Mouse (Mus musculus) adrenal gland, adult 18-20 months (tissue): ENCODE measurements at regions not wholly inside any gene's neighbourhood (a gene's known extent, or its start where the extent isn't known, plus 50 kb on each side); places are given as distances from the start of the nearest gene placed in this dataset.

Experiments used
- DNase-seq, 2 experiments: peaks; one replicate each; pipeline ENCODE4 v3.0.0; 2021 to 2022; ENCODE audit warnings: low spot score in 2 of 2

DNA sequence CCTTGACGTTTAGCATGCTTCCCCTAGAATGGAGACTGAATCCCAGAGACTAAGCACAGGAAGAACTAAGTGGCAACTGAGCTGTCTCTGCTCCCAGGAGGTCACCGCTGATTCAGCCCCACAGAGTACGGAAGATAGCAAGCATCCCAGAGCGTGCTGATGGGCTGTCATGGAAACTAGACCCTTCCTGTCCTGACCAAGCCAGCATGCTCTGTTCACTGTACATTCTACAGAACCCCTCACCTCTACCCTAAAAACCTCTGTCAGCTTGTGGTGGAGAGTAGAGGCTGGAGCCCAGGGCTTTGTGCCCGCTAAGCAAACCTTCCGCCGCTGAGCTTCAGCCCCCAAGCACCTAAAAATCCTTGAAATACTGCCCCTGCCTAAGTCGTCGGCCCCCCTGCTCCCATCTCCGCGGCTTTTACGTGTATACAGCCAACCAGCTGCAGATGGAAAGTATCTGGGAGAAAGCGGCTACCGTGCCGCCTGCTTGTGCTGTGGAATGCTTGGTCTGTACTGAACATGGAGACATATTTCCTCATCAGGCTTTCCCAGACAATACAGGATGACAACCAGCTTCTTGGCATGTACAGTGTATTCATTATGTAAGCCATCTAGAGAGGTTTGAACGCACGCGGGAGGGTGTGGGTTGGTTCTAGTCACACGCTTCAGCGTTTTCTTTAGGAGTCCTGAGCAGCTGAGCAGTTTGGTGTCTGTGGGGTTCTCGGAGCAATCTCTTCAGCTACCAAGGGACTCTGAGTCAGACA lies 237.1 kb downstream of the Tshz3 start:
- no peak for DNase-seq

DNA sequence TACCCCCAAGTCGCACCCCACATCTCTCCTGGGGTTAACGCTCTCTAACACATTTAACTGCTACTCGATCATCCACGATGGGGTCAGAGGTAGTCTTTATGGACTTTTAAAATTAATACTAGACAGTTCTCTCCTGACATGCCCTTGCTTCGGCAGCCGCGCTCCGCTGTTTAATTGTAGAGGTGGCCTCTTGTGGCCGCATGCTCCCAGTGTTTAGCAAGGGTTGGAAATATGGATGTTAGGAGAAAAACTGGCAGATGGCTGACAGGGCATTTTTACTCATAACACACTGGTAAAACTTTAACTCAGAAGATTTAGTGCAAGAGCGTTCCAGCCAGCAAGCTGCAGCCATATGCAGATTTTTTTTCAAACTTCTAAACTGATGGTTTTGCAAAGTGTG lies 242.7 kb downstream of the Tshz3 start:
- DNase-seq = no peak

DNA sequence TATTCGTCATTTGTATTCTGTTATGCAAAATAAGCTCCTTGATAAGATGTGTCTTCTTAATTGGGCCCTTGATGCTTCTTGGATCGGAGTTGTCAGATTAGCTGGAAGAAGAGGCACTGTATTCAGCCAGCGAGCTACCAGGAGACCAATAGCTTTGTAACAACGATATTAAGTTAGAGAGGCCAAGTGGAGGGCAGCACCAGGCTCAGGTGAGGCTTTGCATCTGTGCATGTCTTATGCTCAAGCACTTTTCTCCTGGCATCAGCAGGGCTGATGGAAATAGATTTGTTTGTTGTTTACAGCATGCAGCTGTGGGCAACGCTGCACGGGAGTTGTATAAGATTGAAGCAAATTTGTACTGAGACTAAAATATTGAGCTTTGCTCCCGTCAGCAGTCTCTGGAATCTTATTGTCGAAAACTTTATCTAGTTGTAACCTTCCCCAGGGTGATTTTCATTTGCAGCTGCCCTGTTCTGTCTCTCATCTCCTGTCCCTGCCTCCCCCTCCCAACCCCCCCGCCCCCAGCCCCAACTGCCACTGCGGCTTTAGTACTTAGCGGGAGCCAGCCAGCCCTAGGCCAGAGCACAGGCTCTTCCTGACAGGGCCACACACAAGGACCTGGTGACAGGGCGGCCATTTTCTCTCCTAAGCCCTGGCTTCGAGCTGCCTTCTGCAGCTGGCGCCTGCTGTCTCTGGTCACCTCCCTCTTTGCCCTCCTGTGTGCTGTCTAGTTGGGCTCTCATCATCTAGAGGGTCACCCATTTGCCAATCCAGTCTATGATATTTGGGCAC lies 247.3 kb downstream of the Tshz3 start:
- DNase-seq = no peak

DNA sequence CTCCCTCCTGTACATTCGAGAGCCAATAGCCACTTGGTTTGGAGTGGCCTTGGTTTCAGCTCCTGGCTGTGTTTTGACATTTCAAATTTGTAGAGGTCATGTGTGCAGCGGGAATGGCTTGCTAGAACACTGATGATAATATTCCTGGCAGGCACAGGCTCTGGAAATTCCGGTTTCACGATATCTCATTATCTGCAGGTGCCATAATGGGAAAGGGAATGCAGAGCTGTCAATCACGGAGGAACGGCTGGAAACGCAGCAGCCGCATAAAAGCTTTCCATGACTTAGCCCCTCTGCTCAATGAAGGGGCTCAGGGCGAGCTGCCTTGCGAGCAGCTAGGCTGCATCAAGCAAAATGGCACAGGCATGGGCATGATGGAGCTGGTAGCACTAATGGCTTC lies 251.6 kb downstream of the Tshz3 start:
- no peak for DNase-seq

DNA sequence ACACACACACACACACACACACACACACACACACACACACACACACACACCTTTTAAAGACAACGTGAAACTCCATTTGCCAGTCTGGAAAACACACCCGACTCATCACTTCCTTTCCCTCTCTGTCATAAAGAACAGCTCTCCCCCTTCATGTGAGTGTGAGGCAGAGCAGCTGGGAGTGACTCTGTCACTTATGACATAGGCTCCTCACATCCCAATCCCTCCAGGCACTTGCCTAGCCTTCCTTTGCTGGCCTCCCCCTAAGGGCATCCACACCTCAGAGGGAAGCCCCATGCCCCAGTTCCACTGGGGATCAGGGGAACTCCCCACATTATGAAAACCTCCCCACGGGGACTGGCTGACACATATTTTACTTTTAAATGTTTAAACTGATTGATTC lies 257.5 kb downstream of the Tshz3 start:
- DNase-seq = no peak

DNA sequence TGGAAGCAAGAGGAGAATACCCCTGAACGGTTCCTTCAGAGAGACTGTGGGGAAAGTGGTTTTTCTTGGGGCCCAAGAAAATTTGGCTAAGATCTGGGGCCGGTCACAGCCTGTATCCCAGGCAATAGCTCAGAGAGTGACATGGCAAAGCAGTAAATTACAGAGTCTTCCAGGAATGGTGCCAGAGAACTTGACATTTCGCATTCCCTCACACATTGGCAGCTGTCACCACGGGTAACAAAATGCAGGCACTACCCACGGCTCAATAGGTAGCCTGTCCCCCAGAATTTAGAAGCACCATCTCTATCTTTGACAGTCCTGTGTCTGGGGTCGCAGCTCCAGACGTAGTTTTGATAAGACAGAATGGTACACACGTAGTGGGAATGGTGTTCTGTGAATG lies 260.3 kb downstream of the Tshz3 start:
- no peak for DNase-seq

DNA sequence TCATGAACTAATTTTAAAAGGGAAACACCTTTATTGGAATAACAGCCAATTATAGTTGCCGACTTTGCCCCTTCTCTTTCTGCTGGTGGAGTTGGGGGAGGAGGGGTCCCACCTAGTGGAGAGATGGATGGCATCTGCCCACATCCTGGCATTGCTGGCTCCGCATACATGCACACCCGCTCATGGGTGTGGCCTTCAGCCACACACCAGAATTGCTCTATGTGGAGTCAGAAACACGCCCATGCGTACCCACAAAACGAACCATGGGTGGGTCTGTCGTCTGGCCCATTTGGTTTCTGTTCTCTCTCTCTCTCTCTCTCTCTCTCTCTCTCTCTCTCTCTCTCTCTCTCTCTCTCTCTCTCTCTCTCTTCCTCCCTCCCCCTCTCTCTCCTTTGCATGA lies 273.9 kb downstream of the Tshz3 start:
- no peak for DNase-seq

DNA sequence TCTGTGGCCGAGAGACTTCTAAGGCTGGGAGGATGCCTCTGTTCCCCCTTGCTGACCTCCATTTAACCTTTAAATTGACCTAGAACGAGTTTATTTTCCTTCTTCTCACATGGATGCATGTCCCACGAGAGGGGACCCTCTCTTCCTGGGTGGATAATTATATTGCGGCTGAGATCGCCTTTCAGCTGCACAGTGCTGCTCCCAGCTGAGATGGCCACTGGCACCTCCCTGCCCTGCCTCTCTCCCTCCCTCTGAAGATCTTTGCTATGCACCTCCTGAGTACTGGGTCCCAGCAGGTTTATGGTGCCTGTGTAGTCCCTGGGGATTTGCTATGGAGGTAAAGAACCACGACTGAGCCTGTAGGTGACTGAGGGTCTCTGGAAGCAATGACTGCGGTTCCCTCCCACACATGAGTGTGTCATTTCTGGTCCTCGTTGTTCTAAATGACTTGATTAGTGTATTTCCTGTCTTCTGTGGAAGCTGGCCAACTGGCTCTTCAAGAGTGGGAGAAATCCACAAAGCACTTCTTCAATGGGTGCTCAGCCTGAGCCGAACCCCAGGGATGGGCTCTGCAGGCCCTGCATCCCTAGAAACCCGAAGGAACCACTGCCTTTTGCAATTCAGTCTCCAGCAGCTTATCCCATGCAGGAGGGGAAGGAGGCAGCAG lies 275.9 kb downstream of the Tshz3 start:
- no peak for DNase-seq

DNA sequence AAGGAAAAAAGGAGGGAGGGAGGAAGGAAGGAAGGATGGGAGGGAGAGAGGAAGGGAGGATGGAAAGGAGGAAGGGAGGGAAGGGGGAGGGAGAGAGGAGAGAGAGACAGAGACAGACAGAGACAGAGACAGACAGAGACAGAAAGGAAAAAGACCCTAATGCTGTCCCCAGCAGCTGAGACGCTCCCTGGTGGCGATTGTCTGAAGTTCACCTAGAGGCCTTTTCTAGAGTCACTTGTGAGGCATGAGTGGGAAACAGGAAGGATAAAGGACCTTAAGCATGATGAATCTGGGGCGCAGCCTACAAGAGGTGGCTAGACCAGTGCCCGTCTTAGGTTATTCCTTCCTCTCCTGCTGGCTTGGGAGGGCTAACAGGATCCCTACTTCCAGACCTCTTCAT lies 276.7 kb downstream of the Tshz3 start:
- DNase-seq = no peak

DNA sequence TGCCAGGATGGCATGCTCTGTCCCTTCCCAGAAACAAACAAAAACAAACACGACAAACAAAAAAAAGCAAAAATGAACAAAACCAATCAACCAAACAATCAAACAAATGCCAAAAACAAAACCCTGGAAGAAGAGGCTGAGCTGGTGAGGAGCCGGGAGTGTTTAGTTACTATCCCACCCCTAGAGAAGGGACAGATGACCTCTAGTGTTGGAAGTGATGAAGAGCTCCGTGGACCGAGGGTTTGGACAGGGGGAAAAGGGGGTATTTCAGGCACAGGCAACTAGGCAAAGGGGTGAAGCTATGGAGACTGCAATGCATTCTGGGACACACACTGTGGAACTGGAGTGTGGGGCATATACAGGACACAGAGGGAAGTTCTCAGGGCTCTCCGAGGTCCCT lies 277.6 kb downstream of the Tshz3 start:
- no peak for DNase-seq

DNA sequence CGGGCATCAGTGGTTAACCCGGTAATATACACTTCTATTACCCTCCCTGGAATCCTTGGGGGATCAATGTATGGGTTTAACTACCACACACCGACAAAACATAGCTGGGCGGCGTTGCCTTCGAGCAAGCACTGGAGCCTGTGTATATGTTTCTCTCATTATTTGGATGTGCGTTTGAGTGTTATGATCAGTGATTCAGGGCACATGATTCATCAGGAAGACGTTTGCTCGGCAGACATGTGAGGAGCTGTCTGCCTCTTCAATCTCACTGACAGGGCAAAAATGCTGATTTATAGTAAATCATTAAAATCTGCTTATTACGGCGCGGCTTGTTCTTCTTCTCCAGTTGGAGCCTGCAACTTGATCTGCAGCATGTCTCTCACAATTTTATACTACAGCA lies 279.9 kb downstream of the Tshz3 start:
- DNase-seq = no peak

DNA sequence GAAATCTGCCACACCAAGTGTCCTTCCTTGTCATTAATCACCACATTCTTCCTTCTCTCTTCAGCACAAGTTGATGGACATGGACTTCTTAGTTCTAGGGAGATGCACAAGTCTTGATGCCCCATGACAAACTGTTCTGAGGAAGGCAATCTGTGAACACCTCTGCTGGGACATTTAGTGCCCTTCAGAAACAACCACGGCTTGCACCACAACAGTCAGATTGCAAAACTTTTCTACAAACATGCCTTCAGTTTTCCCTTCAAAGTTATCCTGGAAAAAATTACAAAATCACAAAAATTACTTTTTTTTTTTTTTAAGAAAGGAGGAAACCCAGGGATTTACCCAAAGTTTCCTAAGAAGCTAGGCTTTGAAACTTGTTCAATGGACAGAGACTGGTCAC lies 291.5 kb downstream of the Tshz3 start:
- DNase-seq = no peak

DNA sequence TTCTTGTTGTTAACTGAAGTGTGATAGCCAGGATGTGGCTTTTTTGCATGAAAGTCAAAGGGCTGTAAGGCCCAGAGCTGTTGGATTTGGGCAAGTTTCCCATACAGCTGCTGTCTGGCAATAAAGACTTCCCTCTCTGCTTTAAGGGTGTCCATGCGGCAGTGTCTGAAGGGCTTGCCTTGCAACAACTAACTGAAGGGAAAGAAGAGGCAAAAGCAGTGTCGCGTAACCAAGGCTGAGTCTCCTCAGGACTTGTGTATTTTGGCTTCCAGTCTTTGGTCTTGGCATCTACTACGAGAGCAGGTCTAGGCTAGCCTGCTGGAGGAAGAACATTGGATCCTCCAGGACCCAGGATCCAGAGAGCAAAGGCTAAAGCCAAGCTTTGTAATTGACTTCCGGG lies 306.7 kb downstream of the Tshz3 start:
- DNase-seq = no peak

DNA sequence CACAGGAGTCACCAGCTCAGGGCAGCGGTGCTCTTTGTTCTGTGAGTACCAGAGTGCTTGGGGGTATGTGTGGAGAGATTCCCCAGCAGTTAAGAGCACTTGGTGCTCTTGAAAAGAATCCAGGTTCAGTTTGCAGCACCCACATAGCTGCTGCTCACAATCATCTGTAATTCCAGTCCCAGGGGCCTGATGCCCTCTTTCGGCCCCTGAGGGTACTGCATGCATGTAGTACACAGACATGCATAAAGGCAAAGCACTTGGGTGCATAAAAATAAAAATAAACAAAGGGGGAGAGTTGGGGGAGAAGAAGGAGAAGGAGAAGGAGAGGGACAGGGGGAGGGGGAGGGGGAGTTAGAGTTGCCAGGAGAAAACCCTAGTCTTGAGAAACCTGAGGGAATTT lies 307.8 kb downstream of the Tshz3 start:
- no peak for DNase-seq

DNA sequence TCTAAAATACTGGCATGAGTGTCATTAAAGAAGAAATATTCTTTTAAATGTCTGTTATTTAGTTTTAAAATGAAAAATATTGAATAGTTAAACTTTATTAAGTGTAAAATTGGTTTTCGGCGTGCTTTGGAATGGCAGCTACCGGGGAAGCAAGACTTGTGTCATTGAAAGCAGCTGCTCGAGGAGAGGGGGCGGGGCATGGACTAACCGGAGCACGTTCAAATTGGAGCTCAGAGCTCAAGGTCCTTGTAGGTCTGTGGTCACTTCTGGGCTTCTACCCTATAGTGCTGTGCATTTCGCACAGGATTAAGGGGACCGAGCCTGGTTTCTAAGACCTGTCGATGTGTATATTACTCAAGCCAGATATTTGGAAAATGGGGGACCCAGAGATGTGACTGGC lies 309.0 kb downstream of the Tshz3 start:
- no peak for DNase-seq

DNA sequence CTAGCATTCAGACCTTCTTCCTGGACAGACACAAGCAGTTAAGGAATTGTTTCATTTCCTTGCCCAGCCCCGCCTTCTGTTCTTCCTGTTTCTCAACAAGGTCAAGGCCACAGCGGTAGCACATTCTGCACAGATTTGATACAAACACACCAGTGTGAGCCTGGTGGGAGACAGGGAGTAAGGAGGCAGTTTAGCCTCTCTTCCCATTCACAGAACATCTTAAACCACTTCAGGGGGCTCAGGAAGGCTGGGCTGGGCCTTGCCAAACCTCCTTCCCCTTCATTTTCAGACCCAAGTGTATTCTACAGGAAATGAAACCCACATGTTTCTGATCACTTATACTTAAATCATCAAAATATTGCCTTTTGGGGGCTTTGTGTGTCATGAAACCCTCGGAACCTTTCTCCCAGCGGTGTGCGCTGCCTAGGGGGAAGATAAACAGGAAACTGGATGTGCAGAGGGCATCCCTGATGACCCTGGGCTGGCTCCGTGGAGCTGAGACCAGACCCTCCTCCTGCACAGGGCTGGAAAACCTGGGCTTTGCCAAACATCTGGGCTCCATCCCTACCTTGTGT lies 313.3 kb downstream of the Tshz3 start:
- DNase-seq = peak; percentile 27

DNA sequence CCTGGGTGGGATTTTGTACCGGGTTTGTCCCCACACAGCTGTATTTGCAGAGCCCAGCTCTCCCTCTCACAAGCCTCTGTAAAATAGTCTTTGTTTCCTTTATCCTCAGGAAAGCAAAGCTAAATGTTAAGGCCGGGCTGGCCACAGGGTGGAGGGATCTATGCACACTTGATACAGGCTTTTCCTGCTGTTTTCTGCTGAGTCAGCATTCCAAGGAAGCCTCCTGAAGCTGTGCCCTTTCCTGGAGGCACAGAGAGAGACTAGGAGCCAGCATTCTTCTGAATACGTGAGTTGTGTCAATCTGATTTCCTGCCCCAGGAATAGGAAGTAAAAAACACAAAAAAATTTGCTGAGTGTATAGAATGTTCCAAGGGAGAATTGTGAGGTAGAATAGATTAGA lies 322.2 kb downstream of the Tshz3 start:
- DNase-seq = no peak

DNA sequence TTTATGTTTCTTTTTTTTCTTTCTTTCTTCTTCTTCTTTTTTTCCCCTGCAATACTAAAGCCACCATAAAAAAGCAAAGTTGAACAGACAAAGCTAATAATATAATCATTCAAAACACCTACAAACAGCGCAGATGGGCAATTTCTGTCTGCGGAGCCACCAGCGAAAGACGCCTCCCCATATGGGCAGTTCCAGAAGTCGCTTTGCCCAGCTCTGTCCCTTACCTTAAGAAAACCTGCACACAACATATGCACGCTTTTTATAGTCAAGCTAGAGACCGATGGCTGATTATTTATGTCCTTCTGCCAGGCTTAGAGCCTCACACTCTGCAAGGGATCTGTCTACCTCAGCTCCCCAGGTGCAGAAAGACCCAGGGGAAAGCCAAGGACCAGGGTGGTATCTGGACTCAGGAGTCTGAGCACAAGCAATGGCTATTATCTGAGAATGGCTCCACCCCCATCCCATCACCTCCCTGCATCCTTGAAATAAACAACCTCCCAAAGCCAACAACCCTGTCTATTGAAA lies 326.6 kb downstream of the Tshz3 start:
- no peak for DNase-seq

DNA sequence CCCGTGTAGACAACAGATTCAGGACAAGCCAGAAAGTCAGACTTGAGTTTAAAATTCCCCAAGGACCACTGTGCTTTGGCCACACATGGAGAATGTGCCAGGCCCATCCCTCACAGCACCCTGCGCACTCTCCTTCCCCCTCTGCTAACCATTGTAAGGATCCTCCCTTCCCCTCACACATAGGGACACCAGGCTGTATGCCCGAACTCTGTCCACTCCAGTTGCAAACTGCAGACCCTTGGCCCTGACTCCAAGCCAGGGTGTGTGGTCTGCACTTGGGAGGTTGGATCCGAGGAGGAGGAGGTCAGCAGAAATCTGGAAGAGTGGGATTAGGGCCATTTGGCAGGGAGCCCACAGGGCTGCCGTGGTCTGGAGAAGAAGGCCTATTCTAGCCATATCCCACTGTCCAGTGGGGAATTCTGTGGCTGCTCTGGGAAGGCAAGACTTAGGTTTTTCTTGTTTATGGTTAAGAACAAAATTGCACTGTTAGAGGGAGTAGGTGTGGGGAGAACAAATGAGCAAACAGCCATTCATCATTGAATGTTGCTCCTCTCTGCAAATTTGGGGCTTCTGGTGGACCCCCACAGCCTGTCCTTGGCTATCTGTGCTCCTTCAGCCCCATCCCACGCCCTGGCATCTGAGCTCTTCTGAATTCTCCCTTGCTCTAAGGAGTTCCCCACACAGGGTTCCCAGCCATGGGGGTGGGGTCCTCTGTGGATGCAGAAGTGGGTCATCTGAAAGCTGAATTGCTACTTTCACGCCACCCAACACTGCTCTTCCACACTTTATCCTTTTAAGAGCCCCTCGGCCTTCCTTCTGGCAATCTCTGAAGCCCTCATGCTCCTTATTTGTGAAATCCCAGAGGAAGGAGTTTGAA lies 366.9 kb downstream of the Tshz3 start:
- no peak for DNase-seq

DNA sequence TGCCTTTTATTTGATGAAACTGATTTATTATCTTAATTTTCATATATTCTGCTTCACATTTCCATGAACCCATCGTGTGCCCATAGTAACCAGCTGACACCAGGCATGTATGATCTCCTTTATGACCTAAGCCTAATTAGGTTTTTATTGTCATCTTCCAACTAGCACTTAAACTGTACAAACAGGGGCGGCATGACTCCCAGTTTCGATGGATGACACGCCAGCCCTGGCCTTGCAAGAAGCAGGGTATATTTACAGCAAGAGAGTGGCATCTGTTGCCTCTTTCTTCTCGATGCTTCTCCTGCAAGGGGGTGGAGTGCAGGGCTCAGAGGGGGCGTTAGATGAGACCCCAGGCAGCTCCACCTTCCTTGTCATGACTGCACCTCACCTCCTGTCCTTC lies 379.8 kb downstream of the Tshz3 start:
- DNase-seq = no peak

DNA sequence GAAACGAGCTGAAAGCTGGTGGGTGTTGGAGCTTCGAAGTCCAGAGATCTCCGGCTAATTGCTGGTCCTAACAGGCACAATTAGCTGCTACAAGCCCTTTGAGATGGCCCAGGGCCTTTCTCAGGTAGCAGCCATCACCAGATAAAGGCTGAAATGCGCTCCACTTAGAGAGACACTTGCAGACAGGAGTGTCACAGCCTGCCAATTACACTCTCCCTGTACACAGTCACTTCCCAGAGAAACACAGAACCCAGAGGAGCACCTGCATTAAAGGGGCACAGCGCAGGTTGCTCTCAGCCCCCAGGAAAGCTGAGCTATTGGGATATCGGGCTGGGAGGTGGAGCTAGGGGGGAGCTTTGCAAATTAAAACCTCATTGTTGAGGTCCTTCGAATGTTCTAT lies 380.2 kb downstream of the Tshz3 start:
- DNase-seq = no peak
